Mouse (Mus musculus): ENCODE results near the gene Tmem63a.

DNA sequence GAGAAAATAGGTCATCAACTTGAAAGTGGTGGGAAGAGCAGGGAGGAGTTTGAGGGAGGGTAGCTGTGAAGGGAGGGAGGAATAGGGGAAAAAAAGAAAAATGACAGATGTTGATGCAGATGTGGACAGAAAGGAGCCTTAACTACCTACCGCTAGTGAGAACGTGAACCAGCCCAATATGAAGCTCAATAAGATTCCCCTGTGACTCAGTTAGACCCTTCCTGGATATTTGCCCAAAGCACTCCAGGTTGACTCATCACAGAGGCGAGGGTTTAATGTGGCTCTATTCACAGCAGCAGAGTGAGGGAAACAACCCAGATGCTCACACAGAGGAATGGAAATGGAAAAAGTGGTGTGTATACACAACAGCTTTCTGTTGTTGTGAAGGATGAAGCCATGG, 11.0 kb upstream of the Tmem63a start:
- TF ChIP-seq GATA1 (IDR thresholded peaks at IDR 0.05; ENCODE audit: borderline replicate concordance, low read length) (no peak), FLI1 (IDR thresholded peaks at IDR 0.05; ENCODE audit: low read length) (no peak)

All from megakaryocyte, embryonic 14.5 days (primary cell).